Mouse (Mus musculus): ENCODE data around the gene Vdac2.
A peak's percentile ranks its signal among the peaks of the same experiment; 100 is the strongest.

DNA sequence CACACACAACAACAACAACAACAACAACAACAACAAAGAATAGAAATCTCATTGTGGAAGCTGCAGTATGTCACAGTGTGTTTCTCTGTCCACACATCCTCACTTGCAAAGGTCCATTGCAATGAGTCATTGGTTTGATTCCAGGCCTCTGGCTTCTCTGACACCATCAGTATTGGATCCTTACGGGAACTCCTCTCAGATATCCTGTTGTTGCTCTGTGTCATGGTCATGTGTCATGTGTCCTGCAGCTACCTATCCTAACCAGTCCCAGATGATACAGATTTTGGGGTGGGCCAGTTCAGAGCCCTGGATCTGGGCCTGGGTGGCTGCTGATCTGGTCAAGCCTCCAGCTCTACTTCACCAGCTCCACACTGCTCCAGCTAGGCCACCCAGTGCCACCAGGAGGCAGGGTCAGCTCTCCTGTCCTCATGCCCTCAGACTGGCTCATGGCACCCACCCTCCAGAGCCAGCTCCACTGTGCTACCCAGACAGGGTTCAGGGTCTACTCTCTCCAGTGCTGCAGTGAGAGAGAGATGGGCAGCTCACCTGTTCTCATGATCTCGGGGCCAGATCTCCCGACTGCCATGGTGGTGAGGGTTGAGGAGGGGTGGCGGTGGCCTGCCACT lies 4.0 kb upstream of the Vdac2 start:
- TF ChIP-seq ZKSCAN1 (IDR thresholded peaks at IDR 0.05; ENCODE audit: borderline replicate concordance, low read depth, low read length) (no peak), RAD21 (IDR thresholded peaks at IDR 0.05; ENCODE audit: low read depth, low read length) (no peak), POLR2A (IDR thresholded peaks at IDR 0.05; ENCODE audit: low read depth, low read length) (no peak), CTCF (conservative IDR thresholded peaks at IDR 0.05 in 1 of 2, IDR thresholded peaks at IDR 0.05 in 1 of 2; ENCODE audit: low read depth in 2 of 2, low read length in 2 of 2) (peak in 1 of 2 experiments; percentile 41; a peak in 1 of 4 replicates)
